Mouse (Mus musculus) forebrain, embryonic 12.5 days (tissue): ENCODE measurements at regions not wholly inside any gene's neighbourhood (a gene's known extent, or its start where the extent isn't known, plus 50 kb on each side); places are given as distances from the start of the nearest gene placed in this dataset.

Experiments used
- ATAC-seq: fragments of 200-750 bp; cut with Nextera tagmentation; 2 replicates; pipeline ENCODE4 v1.8.0; 2017; ENCODE audit warnings: moderate TSS enrichment; ENCODE audit not compliant: low FRiP score
- H3K27ac ChIP-seq: fragments of 300-500 bp; sonication (generic); 2 replicates; pipeline ENCODE4 v1.5.1; 2016; ENCODE audit warnings: mild to moderate bottlenecking
- H3K27me3 ChIP-seq: fragments of 300-500 bp; sonication (generic); 2 replicates; pipeline ENCODE4 v1.6.1; 2016; ENCODE audit warnings: mild to moderate bottlenecking
- H3K36me3 ChIP-seq: fragments of 300-500 bp; sonication (generic); replicated peaks from 2 replicates; pipeline ENCODE4 v1.6.1; 2016; ENCODE audit warnings: mild to moderate bottlenecking
- H3K4me1 ChIP-seq: fragments of 300-500 bp; sonication (generic); 2 replicates; pipeline ENCODE4 v1.6.1; 2016
- H3K4me2 ChIP-seq: fragments of 300-500 bp; sonication (generic); 2 replicates; pipeline ENCODE4 v1.6.1; 2016; ENCODE audit warnings: mild to moderate bottlenecking, moderate library complexity
- H3K4me3 ChIP-seq: fragments of 300-500 bp; sonication (generic); replicated peaks from 2 replicates; pipeline ENCODE4 v1.5.1; 2016; ENCODE audit warnings: mild to moderate bottlenecking
- H3K9ac ChIP-seq: fragments of 300-500 bp; sonication (generic); 2 replicates; pipeline ENCODE4 v1.6.1; 2016; ENCODE audit warnings: mild to moderate bottlenecking
- H3K9me3 ChIP-seq: fragments of 300-500 bp; sonication (generic); 2 replicates; pipeline ENCODE4 v1.6.1; 2016
- WGBS: fragments of 180-500 bp; shearing (Covaris S2); methylation state at CpG from one replicate; pipeline ENCODE4 v1.1.7; 2016; 5-methylcytosine and 5-hydroxymethylcytosine counted together

DNA sequence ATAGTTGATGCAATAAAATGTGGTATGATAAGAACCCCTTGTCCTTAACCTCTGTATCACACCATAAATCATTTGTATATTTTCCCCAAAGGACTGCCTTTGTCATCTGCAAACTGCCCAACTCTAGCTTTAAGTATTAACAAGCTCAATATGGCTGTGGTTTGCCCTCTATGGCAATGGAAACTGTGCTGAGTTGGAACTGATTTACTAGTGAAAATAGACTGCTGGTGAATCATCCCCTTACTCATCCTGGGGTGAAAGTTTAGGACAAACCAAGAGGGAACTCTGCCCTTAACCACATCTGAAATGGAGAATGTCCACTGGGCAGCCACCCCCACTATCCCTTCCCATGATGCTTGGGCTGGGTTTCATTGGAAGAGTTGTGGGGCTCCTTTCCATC lies 346.1 kb upstream of the Gm26657 start:
- H3K4me2 ChIP-seq: no peak overlapping the region
- H3K27ac ChIP-seq: no peak overlapping the region
- no peak for ATAC-seq
- H3K36me3 ChIP-seq: no peaks in the 10 kb centered on the region
- no peak overlapping the region for H3K9ac ChIP-seq
- no peaks in the 10 kb centered on the region for H3K27me3 ChIP-seq
- no peak overlapping the region for H3K4me3 ChIP-seq
- H3K4me1 ChIP-seq: no peaks in the 10 kb centered on the region
- no peaks in the 10 kb centered on the region for H3K9me3 ChIP-seq

DNA sequence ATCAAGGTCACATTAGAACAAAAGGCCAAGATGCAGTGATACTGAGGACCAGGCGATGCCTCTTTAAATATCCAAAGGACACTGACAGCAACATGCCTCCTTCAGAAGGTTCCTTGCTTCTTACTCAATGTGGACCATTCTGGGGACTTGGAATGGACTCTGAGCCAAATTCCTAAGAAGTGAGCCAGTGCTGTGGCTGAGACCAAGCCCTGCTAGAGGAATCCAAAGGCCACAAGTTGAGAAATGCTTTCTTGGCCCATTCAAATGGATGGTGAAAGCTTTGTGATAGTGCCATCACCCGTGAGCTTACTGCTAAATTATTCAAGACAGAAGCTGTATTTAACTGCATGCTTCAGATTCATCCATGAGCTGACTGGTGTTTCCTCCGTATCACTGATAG lies 352.8 kb upstream of the Gm26657 start:
- no peaks in the 10 kb centered on the region for H3K9me3 ChIP-seq
- no peak overlapping the region for H3K9ac ChIP-seq
- no peaks in the 10 kb centered on the region for H3K36me3 ChIP-seq
- 80% methylated on average over 3 of the region's 3 CpGs for whole genome bisulfite sequencing
- no peak overlapping the region for H3K27ac ChIP-seq
- H3K4me2 ChIP-seq: no peak overlapping the region
- no peak for ATAC-seq
- H3K4me3 ChIP-seq: no peak overlapping the region
- no peaks in the 10 kb centered on the region for H3K4me1 ChIP-seq
- H3K27me3 ChIP-seq: no peaks in the 10 kb centered on the region

DNA sequence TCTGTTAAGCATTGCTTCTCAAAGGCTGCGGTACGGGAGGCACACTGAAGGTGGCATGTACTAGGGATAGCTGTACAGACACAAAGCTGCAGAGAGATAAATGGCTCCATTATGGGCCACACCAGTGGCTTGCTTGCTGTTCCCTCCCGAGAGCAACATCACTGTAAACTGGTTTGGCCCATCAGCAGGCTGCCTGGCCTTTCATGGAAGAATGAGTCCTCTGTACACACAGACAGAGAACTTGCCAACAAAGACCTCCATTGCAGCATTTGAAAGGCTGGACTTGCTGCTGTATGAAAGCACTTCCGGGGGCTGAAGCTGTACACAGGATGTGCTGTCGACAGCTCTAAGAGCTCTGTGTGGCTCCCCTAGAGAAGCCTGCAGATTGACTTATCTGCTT lies 364.1 kb upstream of the Gm26657 start:
- Histone ChIP-seq H3K36me3 (no peaks in the 10 kb centered on the region), H3K4me3 (no peak overlapping the region), H3K9ac (no peak overlapping the region), H3K27me3 (no peaks in the 10 kb centered on the region), H3K27ac (no peak overlapping the region), H3K4me1 (no peaks in the 10 kb centered on the region), H3K9me3 (no peaks in the 10 kb centered on the region), H3K4me2 (no peak overlapping the region)
- ATAC-seq: no peak
- WGBS: 55% methylated on average over 5 of the region's 5 CpGs

DNA sequence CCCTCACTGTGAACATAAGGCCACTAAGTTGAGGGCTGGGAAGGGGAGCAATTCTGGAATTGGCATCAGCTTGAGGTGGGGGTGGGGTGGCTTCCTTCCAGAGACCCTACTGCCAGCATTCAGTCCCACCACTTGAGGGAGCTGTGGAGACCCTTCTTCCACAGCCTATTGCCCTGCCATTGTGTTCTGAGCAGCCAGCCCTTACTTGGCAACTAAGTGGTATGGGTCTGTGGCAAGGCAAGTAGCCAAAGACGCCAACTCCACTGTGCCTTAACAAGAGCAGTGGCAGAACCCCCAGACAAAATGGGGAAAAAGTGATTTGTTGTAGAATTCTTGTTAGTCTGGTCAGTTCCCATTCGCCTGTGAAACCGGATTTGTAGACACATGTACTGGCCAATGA lies 365.4 kb upstream of the Gm26657 start:
- H3K4me1 ChIP-seq: no peaks in the 10 kb centered on the region
- no peak overlapping the region for H3K9ac ChIP-seq
- no peak overlapping the region for H3K27ac ChIP-seq
- H3K9me3 ChIP-seq: no peaks in the 10 kb centered on the region
- 88% methylated on average over 3 of the region's 3 CpGs for WGBS
- H3K4me3 ChIP-seq: no peak overlapping the region
- ATAC-seq: no peak
- no peak overlapping the region for H3K4me2 ChIP-seq
- H3K36me3 ChIP-seq: no peaks in the 10 kb centered on the region
- no peaks in the 10 kb centered on the region for H3K27me3 ChIP-seq

DNA sequence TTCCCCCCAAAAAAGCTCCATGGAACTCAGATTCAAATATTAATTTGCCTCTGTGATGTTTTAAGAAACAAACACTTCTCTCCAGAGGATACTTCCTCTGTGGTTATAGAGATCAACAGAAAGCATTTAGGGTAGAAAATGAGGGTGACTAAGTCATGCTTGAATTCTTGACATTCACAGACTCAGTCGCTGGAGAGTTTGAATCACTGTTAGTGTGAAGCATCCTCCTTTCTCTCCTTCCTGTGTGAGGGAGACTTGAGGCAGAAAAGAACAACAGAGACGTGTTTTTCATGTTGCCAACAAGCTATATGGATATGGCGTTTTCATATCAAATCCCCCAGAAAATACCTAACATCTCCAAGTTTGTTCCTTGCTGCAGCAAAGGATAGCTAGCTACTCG lies 366.1 kb upstream of the Gm26657 start:
- WGBS: 76% methylated on average over 4 of the region's 4 CpGs
- no peak overlapping the region for H3K4me3 ChIP-seq
- ATAC-seq: no peak
- no peaks in the 10 kb centered on the region for H3K4me1 ChIP-seq
- no peaks in the 10 kb centered on the region for H3K9me3 ChIP-seq
- no peak overlapping the region for H3K4me2 ChIP-seq
- H3K27me3 ChIP-seq: no peaks in the 10 kb centered on the region
- no peaks in the 10 kb centered on the region for H3K36me3 ChIP-seq
- H3K9ac ChIP-seq: no peak overlapping the region
- H3K27ac ChIP-seq: no peak overlapping the region

DNA sequence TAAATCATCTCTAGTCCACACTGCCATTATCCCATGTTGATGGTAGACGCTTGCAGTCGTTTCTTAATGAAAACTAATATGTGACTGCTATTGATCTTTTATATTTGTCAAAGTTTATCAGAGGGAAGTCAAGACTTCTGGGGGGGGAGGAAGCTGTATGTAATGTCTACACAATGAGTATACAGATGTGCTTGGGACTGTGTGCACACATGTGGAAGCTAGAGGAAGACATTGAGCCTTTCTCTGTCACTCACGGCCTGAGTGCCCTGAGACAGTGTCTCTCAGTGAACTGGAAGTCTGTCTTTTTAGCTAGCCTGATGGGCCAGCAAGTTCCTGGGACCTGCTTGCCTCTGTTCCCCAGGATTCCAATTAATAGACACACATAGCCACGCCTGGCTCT lies 366.7 kb upstream of the Gm26657 start:
- no peak overlapping the region for H3K27ac ChIP-seq
- H3K9ac ChIP-seq: no peak overlapping the region
- ATAC-seq: no peak
- WGBS: 86% methylated on average over 4 of the region's 4 CpGs
- no peaks in the 10 kb centered on the region for H3K36me3 ChIP-seq
- H3K27me3 ChIP-seq: no peaks in the 10 kb centered on the region
- H3K4me1 ChIP-seq: no peaks in the 10 kb centered on the region
- H3K4me3 ChIP-seq: no peak overlapping the region
- no peak overlapping the region for H3K4me2 ChIP-seq
- no peaks in the 10 kb centered on the region for H3K9me3 ChIP-seq

DNA sequence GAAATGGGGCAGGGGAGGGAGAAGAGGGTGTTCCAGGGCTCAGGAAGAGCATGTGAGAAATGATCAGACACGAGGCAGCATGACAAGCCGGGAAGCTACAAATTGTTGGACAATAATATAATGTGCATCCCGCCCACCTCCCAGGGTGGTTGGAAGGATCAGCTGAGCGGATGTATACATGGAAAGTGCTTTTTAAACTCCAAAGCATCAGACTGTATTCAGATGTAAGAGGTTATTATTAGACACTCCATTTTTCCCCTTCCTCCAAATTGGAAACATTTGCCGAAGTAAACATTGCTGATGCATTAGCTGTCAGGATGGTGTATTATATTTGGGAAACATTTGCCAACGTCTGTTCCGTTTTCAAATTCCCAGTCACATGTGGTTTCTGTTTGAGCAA lies 367.2 kb upstream of the Gm26657 start:
- Histone ChIP-seq H3K4me2 (no peak overlapping the region), H3K27me3 (no peaks in the 10 kb centered on the region), H3K4me3 (no peak overlapping the region), H3K27ac (no peak overlapping the region), H3K4me1 (no peaks in the 10 kb centered on the region), H3K9me3 (no peaks in the 10 kb centered on the region), H3K9ac (no peak overlapping the region), H3K36me3 (no peaks in the 10 kb centered on the region)
- no peak for ATAC-seq
- 84% methylated on average over 7 of the region's 7 CpGs for WGBS

DNA sequence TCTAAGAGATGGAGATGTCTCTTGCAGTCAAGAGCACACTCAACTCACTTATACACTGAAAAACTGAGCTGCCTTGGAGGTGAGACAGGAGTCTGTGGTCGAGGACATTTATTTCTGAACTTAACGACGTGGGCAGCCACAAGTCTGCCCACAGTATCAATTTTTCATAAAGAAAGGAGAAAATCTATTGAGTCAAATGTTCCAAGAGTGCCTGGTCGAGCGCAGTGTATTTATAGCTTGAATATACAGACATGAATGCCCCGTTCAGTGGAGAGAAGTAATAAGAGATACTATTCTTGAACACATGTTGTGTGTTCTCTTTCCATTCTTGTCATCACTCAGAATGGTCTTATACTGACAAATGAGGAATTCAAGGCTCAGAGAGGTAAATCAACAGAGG lies 375.3 kb upstream of the Gm26657 start:
- Histone ChIP-seq H3K4me1 (no peaks in the 10 kb centered on the region), H3K9me3 (no peaks in the 10 kb centered on the region), H3K36me3 (no peaks in the 10 kb centered on the region), H3K27me3 (no peaks in the 10 kb centered on the region), H3K27ac (no peak overlapping the region), H3K9ac (no peak overlapping the region), H3K4me2 (no peak overlapping the region), H3K4me3 (no peak overlapping the region)
- no peak for ATAC-seq
- 89% methylated on average over 6 of the region's 6 CpGs for WGBS

DNA sequence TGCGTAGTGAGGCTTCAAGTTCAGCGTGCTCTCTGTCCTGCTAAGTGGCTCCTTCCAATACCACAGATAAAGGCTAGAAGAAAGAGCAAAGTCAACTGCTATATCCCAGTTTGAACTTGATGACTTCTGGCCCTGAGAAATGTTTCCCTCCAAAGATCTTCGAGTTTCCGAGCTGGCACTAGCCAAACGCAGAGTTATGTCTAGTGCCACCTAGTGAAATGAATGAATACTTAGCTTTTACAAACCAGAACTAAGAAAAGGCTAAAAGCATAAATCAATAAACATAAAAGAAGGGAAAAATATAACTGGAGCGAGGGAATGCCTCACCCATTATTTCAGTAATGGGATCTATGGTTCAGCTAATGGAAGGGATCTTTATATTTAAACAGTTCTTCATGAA lies 377.7 kb upstream of the Gm26657 start:
- H3K27ac ChIP-seq: no peak overlapping the region
- WGBS: 61% methylated on average over 6 of the region's 6 CpGs
- H3K4me1 ChIP-seq: no peaks in the 10 kb centered on the region
- H3K9me3 ChIP-seq: no peaks in the 10 kb centered on the region
- H3K9ac ChIP-seq: no peak overlapping the region
- no peaks in the 10 kb centered on the region for H3K27me3 ChIP-seq
- ATAC-seq: no peak
- H3K36me3 ChIP-seq: no peaks in the 10 kb centered on the region
- H3K4me3 ChIP-seq: no peak overlapping the region
- no peak overlapping the region for H3K4me2 ChIP-seq

DNA sequence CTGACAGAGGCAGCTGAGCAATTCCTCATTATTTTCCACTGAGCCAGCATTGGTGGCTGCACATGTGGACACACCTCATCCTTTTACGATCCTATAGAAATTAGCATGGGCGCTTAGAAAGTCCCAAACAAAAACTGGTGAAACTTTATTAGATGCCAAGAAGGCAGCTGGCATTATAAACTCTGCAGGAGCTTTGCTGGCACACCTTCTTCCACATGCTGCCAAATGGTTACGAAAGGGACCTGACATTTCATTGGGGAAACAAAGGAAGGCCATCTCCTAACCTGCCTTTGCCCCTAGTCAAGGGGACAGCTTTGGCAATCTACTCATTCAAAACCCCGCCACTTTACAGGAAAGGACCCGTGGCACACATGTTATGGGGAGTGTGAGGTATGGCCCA lies 390.7 kb upstream of the Gm26657 start:
- H3K4me1 ChIP-seq: no peaks in the 10 kb centered on the region
- 92% methylated on average over 5 of the region's 5 CpGs for WGBS
- no peak overlapping the region for H3K4me2 ChIP-seq
- no peaks in the 10 kb centered on the region for H3K36me3 ChIP-seq
- H3K27me3 ChIP-seq: no peaks in the 10 kb centered on the region
- H3K4me3 ChIP-seq: no peak overlapping the region
- H3K27ac ChIP-seq: no peak overlapping the region
- H3K9ac ChIP-seq: no peak overlapping the region
- no peaks in the 10 kb centered on the region for H3K9me3 ChIP-seq
- no peak for ATAC-seq

DNA sequence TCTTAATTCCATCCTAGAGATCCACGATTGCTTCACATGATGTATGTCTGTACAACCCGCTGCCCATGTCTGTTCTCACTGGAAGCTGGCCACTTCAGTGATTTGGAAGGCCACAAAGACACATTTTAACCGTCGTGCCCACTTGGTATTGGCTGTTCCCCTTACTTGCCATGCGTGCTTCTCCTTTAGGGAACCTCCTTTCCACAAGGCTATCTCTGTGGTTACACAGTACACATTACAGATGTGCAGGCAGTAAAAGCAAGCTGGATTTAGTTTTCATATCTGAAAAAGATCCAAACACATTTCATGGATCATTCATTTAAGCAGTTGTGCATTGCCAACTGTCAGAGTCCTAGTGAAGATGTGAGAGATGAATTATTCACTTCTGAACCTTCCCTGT lies 414.7 kb upstream of the Gm26657 start:
- Histone ChIP-seq H3K4me3 (no peak overlapping the region), H3K4me1 (no peaks in the 10 kb centered on the region), H3K9me3 (no peaks in the 10 kb centered on the region), H3K27me3 (no peaks in the 10 kb centered on the region), H3K4me2 (no peak overlapping the region), H3K27ac (no peak overlapping the region), H3K36me3 (no peaks in the 10 kb centered on the region), H3K9ac (no peak overlapping the region)
- 91% methylated on average over 5 of the region's 5 CpGs for WGBS
- no peak for ATAC-seq

DNA sequence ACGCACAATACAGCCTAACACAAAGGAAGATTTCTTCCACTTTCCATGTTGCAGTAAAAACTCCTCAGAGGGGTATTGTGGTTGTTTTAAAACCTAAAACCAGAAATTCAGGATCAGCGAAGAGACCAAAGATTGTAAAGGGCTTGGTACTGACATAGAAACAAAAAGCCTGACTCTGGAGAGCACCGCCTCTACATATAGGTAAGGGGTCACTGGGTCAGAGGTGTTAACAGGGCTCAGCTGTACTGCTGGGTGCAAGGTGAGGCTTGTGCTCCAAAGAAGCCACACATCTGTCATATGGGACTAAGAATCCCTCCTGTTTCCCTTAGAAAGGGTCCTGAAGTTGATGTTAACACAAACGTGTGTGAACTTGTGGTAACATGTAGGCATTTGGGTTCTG lies 420.7 kb upstream of the Gm26657 start:
- Histone ChIP-seq H3K9me3 (no peaks in the 10 kb centered on the region), H3K4me1 (no peaks in the 10 kb centered on the region), H3K4me3 (no peak overlapping the region), H3K27ac (no peak overlapping the region), H3K4me2 (no peak overlapping the region), H3K9ac (no peak overlapping the region), H3K27me3 (no peaks in the 10 kb centered on the region), H3K36me3 (no peaks in the 10 kb centered on the region)
- no peak for ATAC-seq
- WGBS: 75% methylated on average over 4 of the region's 4 CpGs

DNA sequence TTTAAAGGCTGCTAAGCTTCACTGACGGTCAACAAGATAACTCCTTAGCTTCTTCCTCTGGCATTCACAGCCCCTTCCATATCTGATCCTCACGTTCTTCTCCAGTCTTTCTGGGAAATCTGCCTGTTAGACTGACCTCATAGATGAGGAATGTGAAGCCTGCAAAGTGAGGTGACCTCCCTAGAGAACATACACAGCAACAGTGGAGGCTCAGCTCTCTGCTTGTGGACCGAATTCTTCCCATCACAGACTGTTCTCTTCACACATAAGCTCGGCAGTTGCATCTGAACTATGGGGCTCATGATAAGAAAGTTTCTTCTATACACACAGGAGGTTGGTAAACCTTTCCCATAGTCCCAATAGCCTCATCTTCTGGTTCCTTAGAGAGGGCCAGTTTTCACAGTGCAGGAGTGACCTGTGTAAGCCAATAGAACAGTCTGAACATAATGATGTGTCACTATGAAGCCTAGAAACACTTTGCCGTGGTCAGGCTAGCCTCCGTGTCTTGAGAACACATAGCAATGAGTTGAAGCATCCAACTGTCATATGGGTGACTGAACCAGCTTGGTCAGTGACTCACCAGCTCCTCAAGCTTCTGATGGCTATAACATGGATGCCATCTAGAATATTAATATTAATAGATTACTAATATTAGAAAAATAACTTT lies 434.1 kb upstream of the Gm26657 start:
- H3K4me3 ChIP-seq: no peak overlapping the region
- H3K9me3 ChIP-seq: no peaks in the 10 kb centered on the region
- WGBS: 81% methylated on average over 6 of the region's 6 CpGs
- H3K4me2 ChIP-seq: no peak overlapping the region
- ATAC-seq: no peak
- no peaks in the 10 kb centered on the region for H3K36me3 ChIP-seq
- no peaks in the 10 kb centered on the region for H3K4me1 ChIP-seq
- no peak overlapping the region for H3K9ac ChIP-seq
- no peak overlapping the region for H3K27ac ChIP-seq
- no peaks in the 10 kb centered on the region for H3K27me3 ChIP-seq

DNA sequence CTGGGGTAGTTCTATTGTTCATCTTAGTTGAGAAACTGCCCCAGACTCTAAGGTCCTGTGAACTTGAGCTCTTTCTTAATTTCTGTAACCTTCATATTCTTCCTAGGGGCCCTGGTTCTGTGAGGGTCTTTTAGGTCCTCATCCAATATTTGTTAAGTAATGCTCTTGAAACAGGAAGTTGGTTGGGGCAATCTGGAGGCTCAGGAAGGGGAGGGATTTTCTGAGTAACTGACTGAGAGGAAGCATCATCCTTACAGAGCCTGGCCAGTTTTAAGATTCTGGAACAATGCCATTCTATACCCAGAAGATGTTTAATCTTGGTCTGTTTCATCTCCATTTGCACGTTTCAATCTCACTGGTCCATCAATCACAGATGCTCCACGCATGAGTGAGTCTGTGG lies 435.6 kb upstream of the Gm26657 start:
- H3K9ac ChIP-seq: no peak overlapping the region
- no peak overlapping the region for H3K4me3 ChIP-seq
- no peaks in the 10 kb centered on the region for H3K4me1 ChIP-seq
- no peak for ATAC-seq
- no peaks in the 10 kb centered on the region for H3K9me3 ChIP-seq
- no peak overlapping the region for H3K4me2 ChIP-seq
- H3K27ac ChIP-seq: no peak overlapping the region
- WGBS: 46% methylated on average over 2 of the region's 2 CpGs
- H3K36me3 ChIP-seq: no peaks in the 10 kb centered on the region
- H3K27me3 ChIP-seq: no peaks in the 10 kb centered on the region
